Comparison of ENCODE assay signal across 9 mouse cellular contexts in the genomic region with DNA sequence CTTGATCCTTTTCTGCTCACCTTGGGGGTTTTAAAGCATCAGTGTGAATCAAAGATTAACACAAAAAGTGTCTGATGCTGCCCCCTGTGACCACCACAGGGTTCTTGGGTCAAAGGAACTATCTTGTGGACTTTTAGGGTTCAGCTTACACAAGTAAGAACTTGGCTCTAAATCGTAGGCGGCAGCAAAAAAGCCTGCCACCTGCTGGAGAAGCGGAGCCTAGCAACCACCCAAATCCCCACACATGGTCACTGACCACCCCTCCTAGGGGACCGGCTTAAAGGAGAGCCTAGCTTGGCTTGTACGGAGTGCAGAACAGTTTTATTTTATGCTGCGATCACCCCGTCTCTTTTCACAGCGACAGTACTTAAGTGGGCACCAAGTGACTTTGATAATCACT. TPM values are rescaled to one million over a fixed set of nuclear protein-coding genes. Genes with fewer than 3 reads are reported as not detected.
A peak's percentile ranks its signal among the peaks of the same experiment; 100 is the strongest.
DNase-seq lines count a peak whose midpoint lies in the region; ATAC-seq and TF ChIP-seq lines count a peak whose summit lies in the region.
"Had no signal": no experiment of that assay in that cellular context is flagged by ENCODE, and none has a peak within 500 bp of the region (broad histone marks: within the 10 kb centered on the region; RNA-seq: fewer than 3 reads in every experiment).

No protein-coding gene starts in this region.

- H3K36me3 ChIP-seq in midbrain, embryonic 10.5 days, result no peaks in the 10 kb centered on the region
- no peaks in the 10 kb centered on the region for H3K36me3 ChIP-seq in midbrain, embryonic 16.5 days (ENCODE audit: control insufficient read depth, insufficient read depth, low read length)
- H3K36me3 ChIP-seq in lung, postnatal 0 days (ENCODE audit: insufficient read depth, low read length), result no peaks in the 10 kb centered on the region
- no peaks in the 10 kb centered on the region for H3K36me3 ChIP-seq in testis, adult 2 months (ENCODE audit: control insufficient read depth, insufficient read depth, low read length)

- peak; percentile 55 to 61 for DNase-seq in cerebellum, postnatal 14 days
- DNase-seq in cerebellum, adult 8-10 months, result no peak
- DNase-seq in midbrain, embryonic 10.5 days (ENCODE audit: low spot score), result peak; percentile 54
- peak; percentile 30 for DNase-seq in lung, postnatal 0 days (ENCODE audit: low spot score)
- DNase-seq in heart, adult 8-10 months (ENCODE audit: low spot score), result no peak

- peak; percentile 63 for TF ChIP-seq CTCF in lung, postnatal 0 days (IDR thresholded peaks at IDR 0.05)
- peak; percentile 72; the same call in 1 of the 2 replicates for TF ChIP-seq CTCF in testis, adult 2 months (IDR thresholded peaks at IDR 0.05; ENCODE audit: control insufficient read depth, insufficient read depth, insufficient replicate concordance, low read depth, low read length)

- no peaks in the 10 kb centered on the region for H3K9me3 ChIP-seq in midbrain, embryonic 10.5 days (replicated peaks)
- no peaks in the 10 kb centered on the region for H3K9me3 ChIP-seq in midbrain, embryonic 16.5 days (replicated peaks; ENCODE audit: control insufficient read depth, low read length, poor library complexity, severe bottlenecking)
- no peaks in the 10 kb centered on the region for H3K9me3 ChIP-seq in lung, postnatal 0 days (ENCODE audit: low read length)

- H3K4me3 ChIP-seq in midbrain, embryonic 10.5 days, result no peak overlapping the region
- H3K4me3 ChIP-seq in midbrain, embryonic 16.5 days (ENCODE audit: low read depth, low read length), result no peak overlapping the region
- no peak overlapping the region for H3K4me3 ChIP-seq in lung, postnatal 0 days (ENCODE audit: low read depth, low read length)
- peak overlapping the region; percentile 13 for H3K4me3 ChIP-seq in testis, adult 2 months (ENCODE audit: control insufficient read depth, low read depth, low read length)

- H3K4me2 ChIP-seq in midbrain, embryonic 16.5 days (ENCODE audit: low read length), result no peak overlapping the region
- no peak overlapping the region for H3K4me2 ChIP-seq in lung, postnatal 0 days (replicated peaks; ENCODE audit: low read depth, low read length)

- H3K9ac ChIP-seq in midbrain, embryonic 16.5 days (ENCODE audit: low read depth, low read length), result no peak overlapping the region
- H3K9ac ChIP-seq in lung, postnatal 0 days (replicated peaks; ENCODE audit: low read depth), result no peak overlapping the region

- no peak for ATAC-seq in midbrain, embryonic 16.5 days
- ATAC-seq in common myeloid progenitor, adult 5-6 weeks (replicated peaks; ENCODE audit: low read depth, poor library complexity, severe bottlenecking), result peak; percentile 80
- no peak for ATAC-seq in lung, postnatal 0 days

- H3K4me1 ChIP-seq in midbrain, embryonic 10.5 days, result no peaks in the 10 kb centered on the region
- H3K4me1 ChIP-seq in midbrain, embryonic 16.5 days (ENCODE audit: control insufficient read depth, insufficient read depth, low read length), result no peaks in the 10 kb centered on the region
- H3K4me1 ChIP-seq in lung, postnatal 0 days (ENCODE audit: insufficient read depth, low read depth, low read length), result no peaks in the 10 kb centered on the region
- peaks cover 15% of the 10 kb centered on the region for H3K4me1 ChIP-seq in testis, adult 2 months (ENCODE audit: control insufficient read depth, insufficient read depth, low read length)

- 50% methylated on average over 8 of the region's 8 CpGs for WGBS in midbrain, embryonic 10.5 days
- WGBS in midbrain, embryonic 16.5 days, result 46% methylated on average over 8 of the region's 8 CpGs
- 52% methylated on average over 8 of the region's 8 CpGs for WGBS in lung, postnatal 0 days

- TF ChIP-seq EP300 in lung, postnatal 0 days (IDR thresholded peaks at IDR 0.05), result no peak

- H3K27ac ChIP-seq in midbrain, embryonic 10.5 days (replicated peaks), result no peak overlapping the region
- no peak overlapping the region for H3K27ac ChIP-seq in midbrain, embryonic 16.5 days (ENCODE audit: low read length)
- H3K27ac ChIP-seq in lung, postnatal 0 days (ENCODE audit: low read length), result no peak overlapping the region
- H3K27ac ChIP-seq in testis, adult 2 months (ENCODE audit: control insufficient read depth, insufficient read depth, low read depth, low read length), result no peak overlapping the region

- H3K27me3 ChIP-seq in midbrain, embryonic 10.5 days (ENCODE audit: low read depth, poor library complexity, severe bottlenecking), result no peaks in the 10 kb centered on the region
- H3K27me3 ChIP-seq in midbrain, embryonic 16.5 days (ENCODE audit: control insufficient read depth, insufficient read depth, low read depth, low read length), result no peaks in the 10 kb centered on the region
- no peaks in the 10 kb centered on the region for H3K27me3 ChIP-seq in lung, postnatal 0 days (replicated peaks; ENCODE audit: insufficient read depth, low read length)
- H3K27me3 ChIP-seq in testis, adult 2 months (ENCODE audit: control insufficient read depth, insufficient read depth, low read length), result no peaks in the 10 kb centered on the region

- no peak for TF ChIP-seq POLR2A in testis, adult 2 months (IDR thresholded peaks at IDR 0.05; ENCODE audit: control insufficient read depth, low read depth, low read length)

RNA-seq across cellular contexts. Expression of a gene that starts 10.3 kb away (rescaled TPM):
- polyA plus RNA-seq in midbrain, embryonic 10.5 days (2016; fragmentation: Nextera tagmentation; extraction: Ambion mirVana), result 1.4 and 1.9 TPM in 2 replicates
- polyA plus RNA-seq in midbrain, embryonic 16.5 days (2015; fragmentation: Nextera tagmentation; extraction: Ambion mirVana), result 1.8 and 2.2 TPM in 2 replicates
- total RNA-seq in common myeloid progenitor, adult 5-6 weeks (2017), result 0.82 and 2.7 TPM in 2 replicates
- 0.54 and 0.67 TPM in 2 replicates for polyA plus RNA-seq in lung, postnatal 0 days (2015; fragmentation: Nextera tagmentation; extraction: Ambion mirVana)
- 3.4 and 5.7 TPM in 2 replicates for polyA plus RNA-seq in testis, adult 2 months (2012; rRNA removed)
- 1 to 10 TPM; 1.9 to 5.6 (median 2.7) TPM for total RNA-seq in heart, adult 8-10 months (2022)

RNA-seq across cellular contexts. Expression of a gene that starts 59.0 kb away (rescaled TPM):
- not detected in 2 replicates for polyA plus RNA-seq in midbrain, embryonic 10.5 days (2016; fragmentation: Nextera tagmentation; extraction: Ambion mirVana)
- polyA plus RNA-seq in midbrain, embryonic 16.5 days (2015; fragmentation: Nextera tagmentation; extraction: Ambion mirVana), result not detected in 2 replicates
- total RNA-seq in common myeloid progenitor, adult 5-6 weeks (2017), result not detected in 2 replicates
- not detected in 2 replicates for polyA plus RNA-seq in lung, postnatal 0 days (2015; fragmentation: Nextera tagmentation; extraction: Ambion mirVana)
- polyA plus RNA-seq in testis, adult 2 months (2012; rRNA removed), result not detected in 2 replicates
- total RNA-seq in heart, adult 8-10 months (2022), result not detected
- polyA plus RNA-seq: neural tube, embryonic 14.5 days had no signal

Comparison
In these comparisons a context has a peak if more than half of its experiments do, and no peak if none do; other contexts are left out.
1. DNase-seq: peak in cerebellum, postnatal 14 days (2 of 2), midbrain, embryonic 10.5 days (single experiment) and lung, postnatal 0 days (single experiment); none in cerebellum, adult 8-10 months (single experiment) and heart, adult 8-10 months (single experiment).